Mouse (Mus musculus) natural killer cell, adult 2 months (primary cell): Measurements from ENCODE around the gene Smyd3.
A peak's percentile ranks its signal among the peaks of the same experiment; 100 is the strongest.
"Not testable (repeated sequence)": the region's sequence is repeated elsewhere in the genome, so short reads cannot be mapped to it uniquely, and the experiment has no call there.

Source experiments
- DNase-seq, 2 experiments: peaks; one replicate each; pipeline ENCODE4 v3.0.0; 2022; ENCODE audit warnings: low spot score in 2 of 2

The Smyd3 gene

DNA sequence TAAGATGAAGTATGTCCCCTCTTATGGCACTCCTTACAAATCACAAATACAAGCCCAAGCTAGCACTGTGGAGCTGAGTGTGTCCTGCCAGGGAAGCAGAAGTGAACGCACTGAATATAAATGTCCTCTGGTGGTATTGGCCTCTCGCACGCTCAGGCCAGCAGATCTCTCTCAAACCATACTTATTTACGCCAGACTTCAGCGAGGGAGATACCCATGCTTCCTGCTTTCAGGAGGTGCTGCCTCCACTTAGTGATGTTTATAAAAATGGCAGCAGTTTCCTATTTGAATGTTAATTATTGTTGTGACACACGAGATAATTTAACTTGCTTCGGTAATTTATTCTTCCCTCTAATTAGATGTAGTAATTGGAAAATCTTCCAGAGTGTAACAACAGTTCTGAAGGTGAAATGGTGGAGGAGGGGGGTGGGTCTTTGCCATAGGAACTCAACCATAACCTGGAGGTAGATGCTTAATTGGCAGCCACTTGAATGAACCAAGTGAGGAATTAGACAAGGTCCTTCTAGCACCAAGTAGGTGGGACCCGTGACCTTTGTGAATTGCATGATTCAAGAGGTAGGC, 224.0 kb downstream of the Smyd3 start:
- no peak for DNase-seq

DNA sequence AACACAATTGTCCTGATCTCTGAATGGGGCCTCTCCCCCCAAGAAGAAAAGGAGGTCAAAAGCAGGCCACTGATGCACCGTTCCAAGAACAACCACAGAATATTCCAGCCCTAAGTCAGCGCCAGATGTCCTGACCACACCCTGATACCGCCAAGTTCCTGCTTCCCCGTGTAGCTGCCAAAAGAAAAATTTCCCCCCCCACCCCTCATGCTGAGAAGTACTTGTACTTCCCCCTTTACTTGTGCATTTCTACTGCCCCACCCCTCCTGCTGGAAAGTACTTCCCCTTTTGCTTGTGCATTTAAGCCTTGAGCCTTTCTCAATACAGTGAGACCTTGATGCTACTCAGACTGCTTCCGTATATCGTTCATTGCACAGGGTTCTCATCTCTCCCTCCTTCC, 227.7 kb downstream of the Smyd3 start:
- not testable (repeated sequence) for DNase-seq

DNA sequence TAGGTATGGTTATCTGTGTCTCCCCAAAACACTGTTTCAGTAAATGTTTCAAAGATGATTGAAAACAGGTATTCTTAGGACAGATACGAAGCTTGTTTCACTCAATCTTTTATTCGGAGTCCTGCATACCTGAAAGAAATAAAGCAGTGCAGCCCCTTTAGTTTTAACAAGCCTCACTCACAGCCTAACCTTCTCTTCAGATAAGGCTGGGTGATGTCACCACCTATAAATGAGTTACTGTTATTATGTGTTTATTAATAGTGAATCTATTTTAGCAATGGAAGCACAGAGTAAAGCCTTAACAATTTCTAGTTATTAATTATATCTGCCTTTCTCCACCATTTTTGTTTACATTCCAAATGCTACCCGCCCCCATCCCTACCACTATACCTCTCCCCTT, 228.1 kb downstream of the Smyd3 start:
- no peak for DNase-seq

DNA sequence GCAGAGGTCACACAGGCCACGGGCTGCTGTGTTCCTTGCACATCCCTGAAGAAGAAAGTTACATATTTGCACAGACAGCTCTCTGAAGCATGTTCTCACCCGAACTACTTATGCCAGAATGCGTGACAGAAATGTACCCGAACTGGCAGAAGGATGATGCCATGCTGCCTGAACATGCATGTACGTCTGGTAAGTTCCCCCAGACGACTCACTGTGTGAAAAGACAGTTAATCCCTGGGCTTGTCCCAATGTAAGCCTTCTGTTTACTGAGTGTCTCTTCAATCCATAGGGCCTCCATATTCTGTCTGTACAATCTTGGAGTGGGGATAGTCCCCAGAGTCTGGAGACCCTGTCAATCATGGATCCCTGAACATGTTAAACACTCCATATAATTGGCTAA, 231.1 kb downstream of the Smyd3 start:
- no peak for DNase-seq

DNA sequence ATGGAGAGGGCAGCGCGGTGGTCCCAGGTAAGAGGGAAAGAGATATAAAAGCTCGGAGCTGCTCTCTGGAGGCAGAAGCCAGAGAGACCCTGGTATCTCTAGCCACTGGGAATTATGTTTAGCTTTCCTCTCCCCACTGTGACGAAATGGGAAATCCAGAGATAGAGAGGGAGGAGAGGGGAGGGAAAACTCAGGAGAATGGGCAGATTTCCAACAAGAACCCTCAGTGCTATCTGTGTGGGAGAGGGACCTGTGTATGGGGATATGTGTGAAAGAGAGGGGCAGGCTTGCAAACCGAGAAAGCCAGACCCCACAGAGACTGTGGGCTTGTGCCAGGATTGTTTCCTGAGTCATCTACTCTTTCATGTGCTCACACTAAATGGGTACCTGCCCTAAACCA, 235.0 kb downstream of the Smyd3 start:
- DNase-seq, result no peak

DNA sequence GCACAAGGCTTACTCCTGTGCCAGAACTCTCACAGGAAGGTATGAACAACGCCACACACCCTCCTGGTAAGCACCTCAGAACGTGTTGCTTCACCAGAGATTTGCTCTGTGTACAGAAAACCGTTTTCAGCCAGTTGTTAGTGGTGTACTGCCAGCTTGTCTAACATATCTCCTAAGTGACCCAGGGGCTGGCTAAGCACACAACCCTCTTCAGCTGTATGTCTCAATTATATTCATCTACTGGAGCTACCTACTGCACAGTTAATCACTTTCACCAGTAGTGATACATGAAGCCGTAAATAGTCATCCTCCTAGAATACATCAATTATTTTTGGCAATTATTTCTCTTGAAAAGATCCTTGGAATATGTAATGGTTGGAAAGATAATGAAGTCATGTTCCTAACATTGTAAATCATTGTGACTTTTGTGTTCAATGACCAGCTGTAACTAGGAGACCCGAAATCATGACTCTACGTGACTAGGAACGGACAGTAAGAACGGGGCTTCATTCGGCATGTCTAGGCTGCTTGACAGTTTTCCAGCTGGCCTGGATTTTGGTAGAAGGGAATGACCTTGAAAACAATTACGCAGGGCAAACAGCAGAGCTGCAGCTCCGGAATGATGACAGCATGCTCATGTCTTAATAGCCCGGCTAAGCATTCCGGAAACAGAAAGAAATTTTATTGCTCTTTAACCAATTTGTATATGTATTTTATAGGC, 236.3 kb downstream of the Smyd3 start:
- no peak for DNase-seq

DNA sequence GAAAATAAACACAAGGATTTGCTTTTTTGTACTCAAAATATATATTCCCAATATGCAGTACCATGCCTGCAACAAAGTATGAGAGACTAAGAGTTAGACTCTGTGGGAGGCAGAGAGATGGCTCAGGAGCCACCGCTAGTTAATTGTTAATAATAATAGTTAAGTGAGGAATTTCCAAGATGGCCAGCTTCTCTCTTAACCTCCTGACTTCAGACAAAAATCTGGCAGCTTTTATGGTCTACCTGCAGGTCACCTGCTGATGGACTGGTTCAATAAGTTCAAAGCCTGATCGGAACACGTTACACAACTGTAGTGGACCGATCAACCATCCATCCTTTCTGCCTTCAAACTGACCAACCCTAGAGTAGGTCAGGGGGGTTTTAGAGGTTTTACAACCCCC, 238.7 kb downstream of the Smyd3 start:
- no peak for DNase-seq

DNA sequence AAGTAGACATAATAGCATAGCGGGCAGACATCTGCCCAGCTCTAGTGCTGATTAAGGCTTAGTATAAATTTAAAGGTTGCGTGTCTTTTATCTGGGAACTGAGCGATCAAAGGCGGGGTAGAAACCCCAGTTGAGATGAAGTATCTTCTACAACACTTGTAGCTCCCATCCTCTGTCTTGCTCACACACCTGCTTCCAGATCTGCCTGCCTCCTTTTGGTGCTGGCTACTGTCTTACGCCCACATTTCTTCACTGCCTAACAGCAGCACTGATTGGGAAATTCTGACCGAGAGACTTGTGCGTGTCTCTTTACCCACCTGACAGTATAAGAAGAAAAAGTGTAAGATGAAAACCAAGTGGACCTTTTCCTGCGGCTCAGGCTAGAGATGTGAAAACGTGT, 240.5 kb downstream of the Smyd3 start:
- no peak for DNase-seq

DNA sequence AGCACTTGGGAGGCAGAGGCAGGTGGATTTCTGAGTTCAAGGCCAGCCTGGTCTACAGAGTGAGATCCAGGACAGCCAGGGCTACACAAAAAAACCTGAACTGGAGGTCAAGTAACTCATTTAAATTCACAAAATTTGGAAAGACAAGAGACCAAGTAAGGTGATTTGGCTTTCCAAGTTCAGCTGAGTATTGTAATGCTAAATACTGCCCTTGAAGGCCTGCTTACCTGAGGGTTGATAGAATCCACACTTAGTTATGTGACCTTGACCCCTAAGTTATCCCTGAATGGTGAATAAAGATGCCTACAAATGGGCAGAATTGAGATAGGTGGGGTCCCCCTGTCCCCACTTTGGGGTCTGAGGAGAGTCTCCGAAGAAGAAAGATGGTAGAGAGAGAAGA, 241.0 kb downstream of the Smyd3 start:
- DNase-seq, result no peak

DNA sequence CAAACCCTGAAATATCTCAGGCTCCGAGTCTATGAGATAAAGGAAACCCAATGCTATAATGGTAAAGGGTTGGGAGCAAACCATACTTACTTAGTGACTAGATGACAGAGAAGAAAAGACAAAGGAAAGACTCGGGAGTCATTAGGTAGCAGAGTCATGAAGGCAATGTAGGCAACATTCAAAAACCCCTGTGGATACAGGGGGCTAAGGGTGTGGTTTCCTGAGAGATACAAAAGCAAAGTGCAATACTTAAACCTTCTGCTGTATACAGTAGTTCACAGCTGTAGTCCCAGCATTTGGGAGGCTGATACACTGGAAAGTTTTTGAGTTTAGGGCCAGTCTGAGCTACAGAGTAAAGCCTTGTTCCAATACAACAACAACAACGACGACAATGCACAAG, 244.9 kb downstream of the Smyd3 start:
- no peak for DNase-seq

DNA sequence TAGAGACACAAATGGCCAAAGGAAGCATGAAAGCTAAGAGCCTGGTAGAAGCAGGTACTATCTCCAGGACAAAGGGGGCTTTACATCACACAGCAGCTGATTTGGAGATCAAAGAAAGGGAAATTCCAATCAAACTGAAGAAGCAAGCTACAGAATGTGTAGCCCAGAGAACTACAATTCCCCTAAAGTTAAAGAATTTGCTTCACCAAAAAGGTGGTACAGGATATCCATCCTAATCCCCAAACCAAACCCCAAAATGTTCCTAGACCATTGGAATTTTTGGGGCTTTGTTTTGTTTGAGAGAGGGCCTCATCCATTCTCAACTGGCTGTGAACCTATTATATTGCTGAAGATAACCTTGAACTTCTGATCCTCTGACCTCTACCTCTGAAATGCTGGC, 245.5 kb downstream of the Smyd3 start:
- DNase-seq, result no peak

DNA sequence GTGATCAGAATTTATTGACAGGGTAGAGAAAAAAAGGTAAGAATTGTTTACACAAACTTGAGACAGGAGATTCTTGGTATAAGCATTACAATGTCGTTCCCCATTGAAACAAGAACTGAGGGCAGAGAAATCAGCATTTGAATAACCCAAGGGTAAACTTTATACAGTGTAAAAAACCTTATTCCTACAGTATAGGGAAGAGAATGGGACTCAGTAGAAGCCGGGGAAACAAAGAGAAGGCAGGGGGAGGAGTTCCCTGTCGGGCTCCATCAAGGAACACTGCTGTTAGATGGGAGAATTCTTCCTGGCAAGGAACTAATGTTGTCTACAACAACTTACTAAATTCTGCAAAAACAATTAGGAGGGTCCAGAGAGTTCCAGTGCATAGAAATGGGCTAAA, 250.9 kb downstream of the Smyd3 start:
- no peak for DNase-seq

DNA sequence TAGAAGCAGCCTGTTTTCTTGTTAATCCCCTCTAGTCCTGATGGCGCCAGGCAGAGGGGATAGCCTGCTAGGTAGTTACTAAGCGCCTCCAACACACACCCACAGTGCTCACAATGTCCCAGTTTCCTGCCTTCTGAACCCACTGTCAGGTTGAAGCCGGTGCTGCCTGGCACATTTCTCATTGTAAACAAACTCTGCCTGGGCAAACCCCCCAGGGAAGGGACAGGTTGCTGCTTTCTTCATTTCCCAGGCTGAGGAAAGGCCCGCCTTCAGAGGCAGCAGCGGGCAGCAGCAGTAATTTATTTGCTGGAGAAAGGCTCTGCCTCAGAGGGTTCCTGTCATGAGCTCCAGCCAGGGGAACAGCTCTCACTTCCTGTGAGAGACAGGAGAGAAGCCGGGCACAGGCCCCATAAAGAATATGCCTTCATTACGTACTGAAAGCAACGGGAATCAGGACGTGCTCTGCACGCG, 256.3 kb downstream of the Smyd3 start:
- no peak for DNase-seq

DNA sequence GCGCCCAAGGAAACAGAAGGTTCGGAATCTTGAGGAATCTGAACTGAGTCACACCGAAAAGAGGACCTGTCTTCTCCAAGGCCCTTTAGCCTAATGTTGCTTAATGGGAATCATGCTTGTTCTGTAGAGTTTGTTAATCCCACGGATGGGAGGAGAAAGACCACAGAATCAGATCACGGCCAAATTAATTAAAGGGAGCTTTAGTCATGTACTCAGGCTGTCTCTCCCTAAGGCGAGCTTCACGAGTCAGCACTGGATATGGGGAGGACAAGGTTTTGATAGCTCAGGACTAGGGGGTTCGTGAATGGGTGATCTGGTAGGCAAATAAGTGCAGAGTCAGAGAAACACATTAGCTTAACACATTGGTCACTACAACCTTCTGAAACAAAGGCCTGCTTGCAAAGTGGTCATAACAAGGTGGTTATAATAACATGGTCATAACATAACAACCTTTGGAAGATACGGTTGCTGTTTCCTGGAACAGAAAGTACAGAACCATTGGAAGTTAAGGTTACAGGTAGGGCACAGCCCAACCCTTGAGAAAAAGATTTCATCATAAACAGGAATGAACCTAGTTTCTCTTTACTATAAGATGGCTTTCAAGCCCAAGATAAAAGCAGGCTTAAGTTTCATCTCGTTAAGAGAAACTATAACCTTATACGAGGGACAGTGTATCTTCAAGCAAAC, 261.9 kb downstream of the Smyd3 start:
- DNase-seq, result no peak

DNA sequence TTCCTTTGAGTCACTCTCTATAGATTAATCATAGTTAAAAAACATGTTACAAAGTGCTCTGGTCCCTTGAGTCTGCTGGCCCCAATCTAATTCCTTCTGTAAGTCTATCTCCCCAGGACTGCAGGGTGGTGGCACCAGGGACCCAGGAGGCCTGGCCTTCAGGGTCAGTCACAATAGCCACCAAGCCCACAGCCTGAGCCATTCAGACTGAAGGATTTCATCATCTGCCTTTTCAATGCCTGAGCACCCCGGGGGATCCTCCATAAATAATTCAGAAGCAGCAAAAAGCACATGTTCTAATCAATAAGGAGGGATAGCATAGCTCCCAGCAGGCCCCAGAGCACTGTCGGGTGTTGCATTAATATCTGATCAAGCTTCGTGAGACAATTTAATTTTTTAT, 263.3 kb downstream of the Smyd3 start:
- no peak for DNase-seq

DNA sequence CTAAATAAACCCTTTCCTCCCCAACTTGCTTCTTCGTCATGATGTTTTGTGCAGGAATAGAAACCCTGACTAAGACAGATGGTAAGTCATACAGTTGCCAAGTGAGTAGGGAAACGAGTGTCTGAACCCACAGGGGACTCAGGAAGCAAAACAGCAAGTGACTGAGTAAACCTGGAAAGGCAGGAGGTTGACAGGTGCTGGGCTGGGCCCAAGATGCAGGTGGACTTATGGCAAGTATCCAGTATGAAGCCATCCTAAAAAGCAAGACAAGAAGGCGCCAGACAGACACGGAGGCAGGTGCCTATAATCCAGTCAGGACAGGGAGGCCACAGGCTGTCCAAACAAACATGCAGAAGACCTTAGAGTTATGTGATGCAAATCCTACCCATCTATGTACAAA, 265.2 kb downstream of the Smyd3 start:
- no peak for DNase-seq

DNA sequence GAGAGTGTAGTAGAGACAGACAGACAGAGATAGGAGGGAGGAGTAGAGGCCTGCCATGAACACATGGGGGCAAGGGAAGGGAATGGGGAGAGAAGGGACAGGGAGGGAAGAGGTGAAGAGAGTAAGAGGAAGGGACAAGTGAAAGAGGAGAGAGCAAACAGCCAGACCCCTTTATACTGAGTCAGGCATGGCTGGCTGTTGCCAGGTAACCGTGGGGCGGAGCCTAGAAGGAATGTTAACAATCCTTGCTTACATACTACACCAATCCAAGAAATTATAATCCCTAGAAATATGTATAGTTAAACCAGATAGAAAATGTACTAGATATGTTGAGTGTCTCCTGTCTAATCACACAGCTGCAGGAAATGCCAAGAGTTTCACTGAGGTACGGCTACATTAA, 267.5 kb downstream of the Smyd3 start:
- DNase-seq, result no peak

DNA sequence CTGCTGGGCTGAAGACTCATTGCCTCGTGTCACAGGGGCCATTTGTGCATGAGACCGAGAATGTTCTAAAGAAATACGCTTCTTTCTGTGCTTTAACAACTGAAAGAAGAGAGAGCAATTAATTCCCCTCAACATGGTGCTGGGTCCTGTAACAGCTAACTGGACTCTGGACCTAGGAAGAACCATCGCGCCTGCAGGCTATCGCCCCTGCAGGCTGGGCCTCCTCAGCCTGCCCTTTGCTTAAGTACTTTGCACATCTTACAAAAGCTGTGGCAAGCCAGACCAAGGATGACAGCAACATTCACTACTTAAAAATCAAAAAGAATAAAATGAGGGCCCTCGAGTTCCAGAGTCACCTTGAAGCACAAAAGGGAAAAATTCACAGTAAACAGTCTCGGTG, 274.3 kb downstream of the Smyd3 start:
- no peak for DNase-seq

DNA sequence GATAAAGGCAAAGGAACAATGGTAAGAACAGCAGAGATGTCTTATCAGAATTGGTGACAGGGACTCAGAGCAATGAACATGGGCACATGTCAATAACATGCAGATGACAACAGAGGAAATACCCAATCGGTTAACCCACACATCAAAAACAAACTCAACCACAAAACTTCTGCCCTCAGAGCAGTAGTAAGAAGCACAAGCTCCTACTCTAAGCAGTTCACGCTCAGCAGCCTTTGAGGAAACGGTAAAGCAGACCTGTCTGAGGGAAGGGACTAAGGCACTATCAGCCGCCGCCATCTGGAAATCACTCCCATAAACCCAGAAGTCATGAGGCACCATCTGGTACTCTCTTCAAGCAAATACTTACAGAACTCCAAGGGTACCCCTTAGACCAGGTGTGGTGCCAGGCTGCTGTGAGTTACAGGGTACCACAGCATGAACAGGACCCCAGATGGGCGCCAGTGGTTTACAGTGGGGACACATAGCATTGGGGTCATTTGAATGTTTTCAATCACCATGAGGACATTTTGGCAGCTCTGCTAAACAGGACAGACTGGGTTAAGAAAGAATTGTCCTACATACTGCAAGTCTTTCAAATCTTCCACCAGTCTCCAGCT, 277.1 kb downstream of the Smyd3 start:
- peak in 1 of 2 experiments; percentile 16 for DNase-seq

DNA sequence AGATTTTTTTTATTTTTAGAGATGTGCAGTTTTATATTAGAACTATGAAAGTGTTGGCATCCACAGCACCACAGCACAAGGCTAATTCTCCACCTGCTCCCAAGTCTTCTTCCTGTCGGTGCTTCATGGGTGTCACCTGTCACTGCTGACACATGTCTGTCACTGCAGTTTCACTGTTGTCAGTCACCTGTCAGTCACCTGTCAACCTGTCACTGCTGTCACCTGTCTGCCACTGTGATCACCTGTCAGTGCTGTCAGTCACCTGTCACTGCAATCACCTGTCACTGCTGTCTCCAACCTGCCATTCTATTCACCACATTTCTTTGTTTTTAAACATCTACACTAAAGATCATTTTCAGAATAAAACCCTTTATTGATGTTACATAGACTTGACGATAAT, 279.2 kb downstream of the Smyd3 start:
- DNase-seq, result no peak

DNA sequence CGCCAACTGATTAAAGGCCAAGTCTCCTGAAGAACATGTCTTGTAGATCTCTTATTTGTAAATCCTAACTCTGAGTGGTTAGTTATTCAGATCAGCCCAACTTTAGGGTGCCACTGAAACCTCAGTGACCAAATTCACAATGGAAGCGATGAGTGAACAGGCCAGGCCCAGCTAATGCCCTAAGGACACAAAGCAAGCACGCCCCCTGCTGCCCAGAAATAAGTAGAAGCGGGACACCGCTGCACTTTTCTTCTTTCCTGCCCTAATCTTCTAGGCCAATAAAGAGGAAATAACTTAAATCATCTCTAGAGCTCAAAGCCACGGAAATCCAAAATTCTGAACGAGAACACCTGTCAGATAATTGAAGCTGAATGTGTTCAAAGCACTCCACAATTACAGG, 279.9 kb downstream of the Smyd3 start:
- peak in 1 of 2 experiments; percentile 13 for DNase-seq

DNA sequence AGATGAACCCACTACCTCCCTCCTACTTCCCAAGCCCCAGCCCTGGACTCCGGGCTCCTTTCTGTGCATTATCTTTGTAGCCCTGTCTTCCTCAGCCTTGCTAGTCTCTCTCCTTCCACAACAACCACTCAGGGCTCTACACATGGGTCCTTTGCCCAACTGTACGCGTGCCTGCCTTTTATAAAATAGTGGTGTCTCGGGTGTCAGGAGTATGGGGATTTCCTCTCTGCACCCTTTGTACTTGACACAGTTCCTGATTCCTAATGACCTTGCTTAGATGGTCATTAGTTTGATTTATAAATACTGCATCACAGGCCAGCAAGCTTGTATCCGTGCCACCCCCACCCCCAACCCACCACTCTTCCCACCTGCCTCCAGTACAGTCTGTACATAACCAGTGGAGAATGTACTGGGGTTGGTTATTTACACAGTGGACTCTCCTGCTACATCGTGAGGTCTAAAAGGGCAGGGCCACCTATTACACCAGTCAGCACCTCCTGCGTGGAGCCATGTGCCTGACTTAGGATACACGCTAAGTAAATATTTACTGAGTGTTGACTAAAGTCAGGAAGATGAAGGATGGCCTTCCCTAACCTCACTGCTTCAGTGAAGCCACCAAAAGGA, 281.5 kb downstream of the Smyd3 start:
- DNase-seq, result no peak
